Mouse (Mus musculus) kidney, adult 2 months (tissue): ENCODE results near the gene Tmem218. TPM values are rescaled to one million over a fixed set of nuclear protein-coding genes. Genes with fewer than 3 reads are reported as not detected.

ENCODE experiments used
- DNase-seq: peaks from one replicate; pipeline ENCODE4 v3.0.0; 2021
- H3K27ac ChIP-seq: fragments of 200-500 bp; 2 replicates; pipeline ENCODE4 v1.5.1; 2012; ENCODE audit warnings: low read depth, low read length, control low read depth, inconsistent platforms; ENCODE audit not compliant: insufficient read depth
- H3K27me3 ChIP-seq: fragments of 200-500 bp; replicated peaks from 2 replicates; pipeline ENCODE4 v1.6.1; 2012; ENCODE audit warnings: mild to moderate bottlenecking, moderate library complexity, low read length, inconsistent platforms; ENCODE audit not compliant: control insufficient read depth, insufficient read depth
- H3K36me3 ChIP-seq: fragments of 200-500 bp; 2 replicates; pipeline ENCODE4 v1.6.1; 2012; ENCODE audit warnings: mild to moderate bottlenecking, moderate library complexity, low read length, inconsistent platforms; ENCODE audit not compliant: control insufficient read depth, insufficient read depth
- H3K4me1 ChIP-seq: fragments of 200-500 bp; 2 replicates; pipeline ENCODE4 v1.6.1; 2011; ENCODE audit warnings: low read length; ENCODE audit not compliant: control insufficient read depth, insufficient read depth
- H3K4me3 ChIP-seq: fragments of 200-500 bp; 2 replicates; pipeline ENCODE4 v1.5.1; 2011; ENCODE audit warnings: mild to moderate bottlenecking, low read depth, low read length, control low read depth; ENCODE audit not compliant: insufficient read depth
- CTCF ChIP-seq: fragments of 200-500 bp; conservative IDR thresholded peaks from 2 replicates; pipeline ENCODE4 v1.5.1; 2011; ENCODE audit warnings: low read depth, mild to moderate bottlenecking, control low read depth, low read length, moderate library complexity, mixed read lengths; ENCODE audit not compliant: insufficient read depth, insufficient read length
- POLR2A ChIP-seq: fragments of 200-500 bp; IDR thresholded peaks from one replicate; pipeline ENCODE4 v1.6.1; 2011; ENCODE audit warnings: low read depth, low read length, control low read depth
- WGBS: fragments of 180-500 bp; shearing (Covaris S2); methylation state at CpG from one replicate; pipeline ENCODE4 v1.1.7; 2018; 5-methylcytosine and 5-hydroxymethylcytosine counted together
- polyA plus RNA-seq: library from polyadenylated mRNA; depleted of rRNA; stranded (reverse); fragments of >200 nt; gene quantifications from 2 replicates; pipeline ENCODE4 v1.2.3, GENCODE M21; 2012

Gene Tmem218
- polyA plus RNA-seq, 1 experiment = 4.2 TPM

DNA sequence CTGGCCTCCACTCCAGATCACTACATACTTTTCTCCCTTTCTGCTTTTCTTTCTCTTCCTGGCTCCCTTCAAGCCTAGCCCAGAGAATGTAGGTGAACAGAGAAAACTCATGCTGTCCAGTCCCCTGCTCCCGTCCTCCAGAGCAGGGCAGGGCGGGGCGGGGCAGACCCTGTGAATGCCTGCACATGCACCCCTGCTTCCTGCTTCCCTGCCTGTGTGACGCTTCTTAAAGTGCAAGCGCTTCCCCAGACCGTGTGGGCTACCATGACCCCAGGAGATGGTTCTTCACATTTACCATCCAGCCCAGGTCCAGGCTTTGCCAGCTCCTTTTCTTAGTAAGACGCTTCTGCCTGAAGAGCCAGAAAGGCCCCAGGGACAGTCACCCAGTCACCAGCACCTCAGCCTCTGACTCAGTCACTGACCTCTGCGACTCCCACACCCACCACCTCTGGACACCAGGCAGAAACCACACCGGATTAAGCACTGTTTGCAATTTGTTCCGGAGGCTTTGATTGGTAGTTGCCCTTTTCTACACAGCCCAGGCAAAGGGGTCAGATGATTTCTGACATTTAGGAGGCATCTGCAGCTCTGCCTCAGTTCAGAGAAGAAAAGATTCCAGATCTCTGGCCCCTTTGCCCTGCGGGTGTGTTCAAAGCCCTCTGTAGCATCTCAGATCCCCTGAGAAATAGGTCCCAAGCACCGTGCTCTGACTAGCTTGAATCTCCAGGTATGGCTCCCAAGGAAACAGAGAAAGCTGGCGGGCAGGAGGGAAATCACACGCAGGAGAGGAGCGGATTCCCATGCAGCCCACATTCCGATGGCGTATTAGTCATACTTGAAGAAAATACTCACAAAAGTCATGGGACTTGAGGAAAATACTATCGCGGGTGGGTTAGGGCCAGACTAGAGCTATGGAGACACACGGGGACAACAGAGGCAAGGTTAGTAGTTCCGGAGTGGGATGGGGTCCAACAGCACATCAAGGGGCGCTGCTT lies 24.5 kb downstream of the Tmem218 start:
- no peaks in the 10 kb centered on the region for H3K27me3 ChIP-seq
- 81% methylated on average over 22 of the region's 22 CpGs for WGBS
- H3K4me1 ChIP-seq = no peaks in the 10 kb centered on the region
- H3K36me3 ChIP-seq = no peaks in the 10 kb centered on the region
- no peak for DNase-seq
- TF ChIP-seq POLR2A = no peak
- no peak for TF ChIP-seq CTCF
- no peak overlapping the region for H3K4me3 ChIP-seq
- no peak overlapping the region for H3K27ac ChIP-seq

DNA sequence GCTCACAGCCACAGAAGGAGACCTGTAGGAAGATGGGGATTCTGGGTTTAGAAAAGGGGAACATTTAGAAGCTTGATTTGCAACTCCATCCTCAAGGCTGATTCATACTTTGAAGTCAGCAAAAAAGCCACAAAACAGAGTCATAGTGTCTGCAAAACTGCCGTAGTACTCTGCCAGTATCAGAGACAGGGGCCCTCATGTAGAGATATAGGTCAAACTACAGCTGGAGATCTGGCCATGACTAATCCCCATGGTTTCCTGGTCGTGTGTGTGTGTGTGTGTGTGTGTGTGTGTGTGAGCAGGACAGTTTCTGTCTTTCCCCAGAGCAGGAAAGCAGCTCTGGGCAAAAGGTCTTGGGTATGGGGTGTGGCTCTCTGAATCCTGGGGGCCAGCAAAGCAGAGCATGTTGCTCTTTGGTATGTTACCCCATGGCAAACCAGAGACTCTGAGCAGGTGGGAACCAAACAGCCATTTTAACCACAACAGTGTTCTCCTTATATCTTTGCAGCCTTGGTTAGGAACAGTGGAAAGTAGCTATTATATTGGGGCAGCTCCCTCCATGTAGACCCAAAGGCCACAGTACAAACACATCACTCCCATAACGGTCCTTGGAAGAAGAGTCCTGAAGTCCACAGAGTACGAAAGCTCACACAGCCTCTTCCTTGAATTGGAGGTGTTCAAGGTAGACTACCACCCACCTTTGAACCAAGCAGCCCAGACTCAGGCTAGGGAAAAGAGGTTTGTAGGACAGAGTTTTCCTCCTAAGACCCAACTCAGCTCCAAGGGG lies 28.1 kb downstream of the Tmem218 start:
- WGBS = 68% methylated on average over 4 of the region's 4 CpGs
- no peak for TF ChIP-seq CTCF
- TF ChIP-seq POLR2A = no peak
- DNase-seq = no peak
- no peaks in the 10 kb centered on the region for H3K27me3 ChIP-seq
- no peaks in the 10 kb centered on the region for H3K4me1 ChIP-seq
- no peak overlapping the region for H3K4me3 ChIP-seq
- no peaks in the 10 kb centered on the region for H3K36me3 ChIP-seq
- H3K27ac ChIP-seq = no peak overlapping the region

DNA sequence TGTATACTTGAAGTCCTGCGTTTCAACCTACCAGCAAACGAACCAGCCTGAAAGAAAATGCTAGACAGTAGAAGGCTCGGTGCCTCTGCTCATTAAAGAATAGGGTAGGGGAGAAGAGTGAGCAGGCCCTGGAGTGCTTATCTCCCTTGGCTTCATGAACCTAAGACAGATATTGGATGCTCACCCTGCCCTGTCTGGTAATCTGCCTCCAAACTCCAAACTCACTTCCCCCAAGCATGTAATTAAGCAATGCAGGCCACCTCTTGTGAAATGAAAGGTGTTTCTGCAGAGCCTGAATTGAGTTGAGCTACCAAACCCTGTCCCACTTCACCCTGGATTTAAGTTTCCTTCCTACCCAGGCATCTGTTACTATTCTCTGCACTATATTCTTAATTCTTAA lies 34.7 kb downstream of the Tmem218 start:
- H3K27ac ChIP-seq = no peak overlapping the region
- H3K27me3 ChIP-seq = no peaks in the 10 kb centered on the region
- no peak for TF ChIP-seq CTCF
- no peak for TF ChIP-seq POLR2A
- no peaks in the 10 kb centered on the region for H3K36me3 ChIP-seq
- WGBS = 94% methylated on average over 3 of the region's 3 CpGs
- H3K4me1 ChIP-seq = no peaks in the 10 kb centered on the region
- DNase-seq = no peak
- no peak overlapping the region for H3K4me3 ChIP-seq

DNA sequence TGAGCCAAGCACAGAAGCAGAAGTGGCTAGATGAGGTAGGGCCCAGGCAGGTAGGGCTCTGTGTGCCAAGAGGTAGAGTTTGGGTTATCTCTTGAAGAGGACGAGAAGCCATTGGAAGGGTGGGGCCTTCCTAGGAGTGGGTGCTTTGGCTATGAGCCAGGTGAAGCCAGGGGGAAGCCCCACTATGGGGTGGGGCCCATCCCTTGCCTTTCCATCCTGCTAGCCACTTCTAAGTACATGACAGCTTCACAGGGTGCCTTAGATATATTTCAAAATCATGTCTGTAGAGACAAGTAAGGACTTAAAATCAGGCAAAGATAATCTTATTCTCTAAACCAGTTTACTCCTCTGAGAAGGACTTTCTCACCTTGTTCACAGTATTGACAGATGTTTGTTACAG lies 36.6 kb downstream of the Tmem218 start:
- Histone ChIP-seq H3K4me1 (no peaks in the 10 kb centered on the region), H3K4me3 (no peak overlapping the region), H3K27ac (no peak overlapping the region), H3K27me3 (no peaks in the 10 kb centered on the region), H3K36me3 (no peaks in the 10 kb centered on the region)
- 71% methylated on average over 1 of the region's 1 CpGs for WGBS
- TF ChIP-seq CTCF (no peak), POLR2A (no peak)
- no peak for DNase-seq

GRCm38 (mm10) chr9:37245404-37245803 lies 37.4 kb downstream of the Tmem218 start:
- no peaks in the 10 kb centered on the region for H3K36me3 ChIP-seq
- TF ChIP-seq CTCF = no peak
- no peak for TF ChIP-seq POLR2A
- WGBS = 79% methylated on average over 2 of the region's 2 CpGs
- no peak for DNase-seq
- H3K4me3 ChIP-seq = no peak overlapping the region
- no peaks in the 10 kb centered on the region for H3K4me1 ChIP-seq
- no peak overlapping the region for H3K27ac ChIP-seq
- no peaks in the 10 kb centered on the region for H3K27me3 ChIP-seq

DNA sequence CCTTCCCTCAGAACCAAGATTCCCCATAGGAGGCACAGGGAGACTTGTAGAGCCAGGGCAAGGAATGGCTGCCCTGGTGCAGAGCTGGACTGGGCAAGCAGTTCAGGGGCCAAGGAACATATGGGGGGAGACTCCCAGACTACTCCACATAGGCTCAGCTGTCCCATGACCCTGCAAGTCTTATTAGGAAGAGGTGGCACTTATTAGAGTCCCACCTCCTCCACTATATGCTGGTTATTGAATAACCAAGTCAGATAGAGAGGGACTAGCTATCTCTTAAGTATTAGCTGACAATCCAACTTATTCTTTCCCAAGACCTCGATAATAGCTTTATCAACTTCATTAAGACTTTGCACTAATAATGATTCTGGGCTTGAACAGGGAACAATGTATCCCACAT lies 37.8 kb downstream of the Tmem218 start:
- Histone ChIP-seq H3K4me1 (no peaks in the 10 kb centered on the region), H3K36me3 (no peaks in the 10 kb centered on the region), H3K27me3 (no peaks in the 10 kb centered on the region), H3K4me3 (no peak overlapping the region), H3K27ac (no peak overlapping the region)
- TF ChIP-seq POLR2A (no peak), CTCF (no peak)
- 86% methylated on average over 1 of the region's 1 CpGs for WGBS
- no peak for DNase-seq

DNA sequence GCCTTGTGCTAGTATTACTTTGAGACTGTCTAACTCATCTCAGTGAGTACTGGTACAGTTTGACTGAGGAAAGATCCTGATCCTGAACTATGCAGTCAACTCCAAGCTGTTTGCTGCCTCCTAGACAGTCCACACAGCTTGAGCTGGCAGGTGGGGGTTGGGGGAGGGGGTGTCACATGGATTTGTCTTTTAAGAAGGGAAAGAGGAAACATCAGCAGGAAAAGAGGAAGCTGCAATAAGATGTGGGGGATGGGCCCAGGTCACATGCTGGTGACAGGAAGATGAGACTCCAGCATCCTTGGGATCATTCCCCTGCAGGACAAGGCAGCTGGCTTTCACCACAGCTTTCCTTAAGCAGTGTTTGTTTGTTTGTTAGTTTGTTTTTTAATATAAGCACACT lies 39.4 kb downstream of the Tmem218 start:
- Histone ChIP-seq H3K36me3 (no peaks in the 10 kb centered on the region), H3K27ac (no peak overlapping the region), H3K4me1 (no peaks in the 10 kb centered on the region), H3K27me3 (no peaks in the 10 kb centered on the region), H3K4me3 (no peak overlapping the region)
- DNase-seq = peak; percentile 43
- TF ChIP-seq CTCF = no peak
- TF ChIP-seq POLR2A = no peak
